Mouse (Mus musculus): Measurements from ENCODE around the gene Zfp740.

The Zfp740 gene

GRCm38 (mm10) chr15:102248812-102249191 lies 45.8 kb downstream of the Zfp740 start:
- DNase-seq (ENCODE audit: low spot score): no peak

- no peak for DNase-seq (ENCODE audit: low spot score)
Observed at GRCm38 (mm10) chr15:102249251-102249691, 46.2 kb downstream of the Zfp740 start.

GRCm38 (mm10) chr15:102249967-102250366 lies 46.9 kb downstream of the Zfp740 start:
- no peak for DNase-seq (ENCODE audit: low spot score)

DNA sequence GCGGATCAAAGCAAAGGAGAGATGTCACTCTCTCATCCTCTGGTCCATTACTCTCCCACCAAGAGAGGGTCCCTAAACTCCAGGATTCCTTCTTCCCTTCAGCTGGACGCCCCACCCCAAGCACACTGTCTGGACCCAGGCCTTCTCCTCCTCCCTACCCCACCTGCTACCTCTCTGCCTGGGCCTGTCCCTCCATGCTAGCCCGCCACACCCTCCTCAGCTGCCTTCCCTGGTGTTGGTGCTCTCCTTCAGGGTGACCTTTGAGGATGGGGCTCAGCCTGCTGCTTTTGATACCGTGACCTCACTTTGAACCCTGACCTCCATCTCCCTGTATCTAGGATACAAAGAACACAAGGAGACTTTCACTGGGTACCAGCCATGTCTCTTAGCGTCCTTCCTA lies 47.5 kb downstream of the Zfp740 start:
- DNase-seq (ENCODE audit: low spot score): no peak

DNA sequence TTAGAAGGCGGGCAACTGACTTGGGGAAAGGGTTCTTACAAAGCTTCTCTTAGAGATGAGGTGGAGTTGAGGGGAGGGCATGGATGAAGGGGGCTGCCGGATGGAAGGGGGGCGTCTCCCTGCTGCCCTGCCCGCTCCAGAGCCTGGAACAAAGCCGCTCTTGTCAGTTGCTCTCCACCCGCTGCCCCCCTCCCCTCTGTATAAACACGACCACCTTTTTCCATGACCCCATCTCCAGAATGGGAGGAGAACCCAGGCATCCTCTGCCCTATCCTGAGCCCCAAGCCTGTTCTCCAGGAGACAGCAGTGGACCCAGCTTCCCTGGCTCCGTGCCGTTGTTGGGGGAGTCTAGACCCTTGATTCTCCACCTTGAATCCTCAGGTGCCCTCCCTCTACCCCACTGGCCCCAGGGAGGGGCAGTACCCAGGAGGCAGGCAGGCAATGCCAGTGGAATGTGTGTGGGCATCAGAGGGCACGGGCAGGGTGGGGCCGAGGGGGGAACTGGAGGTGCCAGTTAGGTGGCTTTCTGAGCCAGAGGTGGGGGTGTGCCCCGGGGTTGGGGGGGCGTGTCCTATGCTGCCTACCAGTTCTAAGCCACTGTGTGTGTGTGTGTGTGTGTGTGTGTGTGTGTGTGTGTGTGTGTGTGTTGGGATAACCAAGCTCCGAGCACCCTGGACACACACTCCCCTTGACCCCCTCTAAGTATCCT lies 52.7 kb downstream of the Zfp740 start:
- no peak for DNase-seq (ENCODE audit: low spot score)

DNA sequence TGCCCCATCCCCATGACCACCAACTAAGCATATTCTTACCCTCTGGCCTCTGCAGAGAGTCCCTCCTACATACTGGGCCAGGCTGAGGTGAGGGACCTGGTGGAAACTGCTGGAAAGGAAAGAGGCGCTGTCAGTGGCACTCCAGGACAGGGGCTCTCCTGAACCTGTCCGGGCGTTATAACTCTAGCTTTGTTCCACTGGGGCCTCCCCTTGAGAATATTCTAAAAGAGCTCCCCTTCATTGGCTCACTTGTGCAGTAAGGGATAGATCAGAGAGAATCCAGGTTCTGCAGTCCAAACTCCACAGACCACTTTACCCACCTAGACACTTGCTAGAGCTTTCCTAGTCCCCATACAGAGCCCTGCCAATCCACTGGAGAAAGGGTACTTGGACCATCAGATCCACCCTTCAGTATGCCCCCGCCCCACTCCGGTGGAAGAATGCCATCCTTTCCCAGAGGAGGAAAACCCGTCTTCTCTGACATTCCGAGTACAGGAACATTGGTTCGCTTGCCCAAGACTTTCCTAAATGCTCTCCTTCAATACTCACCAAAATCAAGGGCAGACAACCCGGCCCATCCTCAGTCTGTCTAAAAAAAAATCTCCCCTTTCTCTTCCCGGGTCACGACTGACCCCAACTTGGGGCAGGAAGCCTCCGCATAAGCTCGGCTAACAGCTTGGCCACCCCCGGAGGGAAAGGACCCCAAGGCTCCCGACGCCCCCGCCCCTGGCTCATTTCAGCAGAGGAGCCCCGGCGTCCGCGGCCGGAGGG lies 53.6 kb downstream of the Zfp740 start:
- DNase-seq (ENCODE audit: low spot score): no peak

- no peak for DNase-seq (ENCODE audit: low spot score)
Observed at GRCm38 (mm10) chr15:102257202-102258075, 54.4 kb downstream of the Zfp740 start, which contains the start of gene Rarg. TSS of gene Rarg (minus strand) at chr15:102257517.

DNA sequence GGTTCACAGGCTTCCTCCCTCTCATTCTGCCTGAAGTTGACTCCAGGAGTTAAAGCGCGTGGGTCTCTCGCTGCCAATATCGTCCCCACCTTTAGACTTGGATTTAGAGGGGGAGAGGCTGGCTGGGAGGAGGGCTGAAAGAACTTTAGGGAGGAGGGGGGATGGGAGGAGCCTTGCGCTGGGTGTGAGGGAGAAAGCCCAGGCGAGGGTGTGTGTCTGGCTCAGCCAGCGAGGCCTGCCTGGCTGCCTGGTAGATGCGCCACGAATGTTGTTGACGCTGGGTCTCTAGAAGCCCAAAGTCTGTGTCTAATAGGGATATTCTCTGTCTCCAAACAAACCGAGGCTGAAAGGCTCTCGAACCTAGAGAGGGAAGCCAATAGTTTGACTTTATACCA lies 55.0 kb downstream of the Zfp740 start:
- DNase-seq (ENCODE audit: low spot score): peak; percentile 60

DNA sequence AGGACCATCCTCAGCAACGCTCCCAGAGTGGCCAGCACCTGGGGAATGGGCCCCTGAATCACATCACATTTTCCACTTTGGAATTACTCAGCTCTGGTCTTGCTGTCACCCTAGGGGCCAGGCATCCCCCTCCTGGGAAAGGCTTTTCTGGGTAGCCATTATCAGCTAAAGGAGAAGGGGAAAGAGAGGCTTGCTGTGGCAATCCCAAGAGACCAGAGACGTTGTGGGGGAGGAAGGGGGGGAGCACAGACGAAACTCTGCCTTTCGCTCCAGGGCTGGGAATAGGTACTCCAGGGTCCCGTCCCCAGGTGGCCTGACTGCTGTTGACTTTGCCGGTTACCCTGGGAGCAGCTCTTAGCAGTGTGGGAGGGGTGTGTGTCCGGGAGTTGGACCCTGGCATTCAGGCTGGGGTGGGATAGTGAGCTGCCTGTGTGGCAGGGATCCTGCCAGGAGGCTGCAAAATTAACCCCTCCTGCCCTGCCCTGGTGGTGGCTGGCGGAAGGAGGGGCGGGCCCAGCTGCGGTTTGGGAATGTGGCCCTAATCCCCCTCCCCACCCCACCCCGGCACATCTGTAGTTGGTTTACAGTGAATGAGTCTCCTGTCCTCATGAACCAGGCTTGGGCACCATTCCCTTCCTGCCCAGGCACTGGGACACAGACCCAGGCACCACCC lies 55.7 kb downstream of the Zfp740 start:
- DNase-seq (ENCODE audit: low spot score): no peak

- DNase-seq (ENCODE audit: low spot score): no peak
Observed at GRCm38 (mm10) chr15:102262582-102262981, 59.5 kb downstream of the Zfp740 start.

DNA sequence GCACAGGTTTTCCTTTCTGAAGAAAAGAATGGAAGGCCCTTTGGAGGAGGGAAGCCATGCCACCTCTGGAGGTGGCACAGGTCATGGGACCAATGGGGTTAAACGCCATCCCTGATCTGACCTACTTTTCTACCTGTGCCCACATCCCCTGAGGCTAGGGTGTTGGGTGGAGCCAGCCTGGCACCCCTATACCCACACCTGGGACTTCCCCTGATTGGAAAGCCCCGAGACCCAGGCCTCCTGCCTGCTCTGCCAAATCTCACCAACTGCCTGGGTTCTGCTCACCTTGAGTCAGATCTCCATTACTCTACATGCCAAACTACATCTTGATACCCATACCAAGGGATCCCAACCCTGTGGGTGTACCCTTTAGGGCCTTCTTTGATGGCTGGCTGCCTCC lies 60.0 kb downstream of the Zfp740 start:
- no peak for DNase-seq (ENCODE audit: low spot score)
